Mouse (Mus musculus) stomach, embryonic 16.5 days (tissue): ENCODE results near the gene Olfr1412. TPM values are rescaled to one million over a fixed set of nuclear protein-coding genes. Genes with fewer than 3 reads are reported as not detected.

Experiments used
- ATAC-seq: fragments of 200-750 bp; cut with Nextera tagmentation; 2 replicates; pipeline ENCODE4 v1.8.0; 2017; ENCODE audit warnings: moderate number of reproducible peaks, moderate TSS enrichment; ENCODE audit not compliant: insufficient read depth, low FRiP score
- H3K27ac ChIP-seq: fragments of 300-500 bp; sonication (generic); 2 replicates; pipeline ENCODE4 v1.5.1; 2014; ENCODE audit warnings: low read length
- H3K27me3 ChIP-seq: fragments of 300-500 bp; sonication (generic); 2 replicates; pipeline ENCODE4 v1.6.1; 2014; ENCODE audit warnings: low read length, control low read depth, mixed read lengths; ENCODE audit not compliant: control insufficient read depth, insufficient read depth
- H3K36me3 ChIP-seq: fragments of 300-500 bp; sonication (generic); 2 replicates; pipeline ENCODE4 v1.6.1; 2014; ENCODE audit warnings: low read length; ENCODE audit not compliant: control insufficient read depth, insufficient read depth
- H3K4me1 ChIP-seq: fragments of 300-500 bp; sonication (generic); 2 replicates; pipeline ENCODE4 v1.6.1; 2014; ENCODE audit warnings: low read length, control low read depth, mixed read lengths; ENCODE audit not compliant: control insufficient read depth, insufficient read depth
- H3K4me2 ChIP-seq: fragments of 300-500 bp; sonication (generic); 2 replicates; pipeline ENCODE4 v1.6.1; 2014; ENCODE audit warnings: low read depth, low read length, mixed read lengths
- H3K4me3 ChIP-seq: fragments of 300-500 bp; sonication (generic); replicated peaks from 2 replicates; pipeline ENCODE4 v1.5.1; 2014; ENCODE audit warnings: mild to moderate bottlenecking, low read length
- H3K9ac ChIP-seq: fragments of 300-500 bp; sonication (generic); 2 replicates; pipeline ENCODE4 v1.6.1; 2014; ENCODE audit warnings: low read length
- H3K9me3 ChIP-seq: fragments of 300-500 bp; sonication (generic); replicated peaks from 2 replicates; pipeline ENCODE4 v1.6.1; 2016; ENCODE audit warnings: low read length, control low read depth; ENCODE audit not compliant: control insufficient read depth
- WGBS: fragments of 180-500 bp; shearing (Covaris S2); extraction: QIAGEN DNeasy Blood & Tissue Kit; methylation state at CpG from one replicate; pipeline ENCODE4 v1.1.7; 2014; 5-methylcytosine and 5-hydroxymethylcytosine counted together
- polyA plus RNA-seq: library from polyadenylated mRNA; unstranded; fragments of >200 nt; fragmentation: Nextera tagmentation; extraction: Ambion mirVana; gene quantifications from 2 replicates; pipeline ENCODE4 v1.2.1, GENCODE M21; 2015

The Olfr1412 gene
- polyA plus RNA-seq, 1 experiment from 2014 or later = not detected

DNA sequence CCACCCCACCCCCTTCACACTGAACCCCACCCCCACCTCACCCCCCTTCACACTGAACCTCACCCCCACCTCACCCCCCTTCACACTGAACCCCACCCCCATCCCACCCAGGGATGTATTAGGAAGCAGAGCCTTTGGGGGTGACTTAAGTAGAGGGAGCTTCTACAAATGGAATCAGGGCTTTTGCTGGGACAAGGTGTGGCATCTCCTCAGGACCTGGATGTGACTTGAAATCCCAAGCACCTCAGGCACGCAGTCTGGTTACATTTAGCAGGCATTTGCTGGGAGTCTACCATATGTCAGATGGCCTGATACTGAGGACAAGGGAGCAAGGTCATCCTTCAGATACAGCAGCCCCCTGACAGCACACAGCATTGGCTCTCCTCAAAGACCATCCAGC, 49.0 kb downstream of the Olfr1412 start:
- Histone ChIP-seq H3K4me3 (no peak overlapping the region), H3K27ac (no peak overlapping the region), H3K36me3 (no peaks in the 10 kb centered on the region; the same call in 1 of the 2 replicates), H3K4me2 (no peak overlapping the region), H3K9me3 (no peaks in the 10 kb centered on the region), H3K4me1 (no peaks in the 10 kb centered on the region), H3K27me3 (no peaks in the 10 kb centered on the region), H3K9ac (no peak overlapping the region)
- WGBS = 53% methylated on average over 1 of the region's 1 CpGs
- ATAC-seq = no peak

DNA sequence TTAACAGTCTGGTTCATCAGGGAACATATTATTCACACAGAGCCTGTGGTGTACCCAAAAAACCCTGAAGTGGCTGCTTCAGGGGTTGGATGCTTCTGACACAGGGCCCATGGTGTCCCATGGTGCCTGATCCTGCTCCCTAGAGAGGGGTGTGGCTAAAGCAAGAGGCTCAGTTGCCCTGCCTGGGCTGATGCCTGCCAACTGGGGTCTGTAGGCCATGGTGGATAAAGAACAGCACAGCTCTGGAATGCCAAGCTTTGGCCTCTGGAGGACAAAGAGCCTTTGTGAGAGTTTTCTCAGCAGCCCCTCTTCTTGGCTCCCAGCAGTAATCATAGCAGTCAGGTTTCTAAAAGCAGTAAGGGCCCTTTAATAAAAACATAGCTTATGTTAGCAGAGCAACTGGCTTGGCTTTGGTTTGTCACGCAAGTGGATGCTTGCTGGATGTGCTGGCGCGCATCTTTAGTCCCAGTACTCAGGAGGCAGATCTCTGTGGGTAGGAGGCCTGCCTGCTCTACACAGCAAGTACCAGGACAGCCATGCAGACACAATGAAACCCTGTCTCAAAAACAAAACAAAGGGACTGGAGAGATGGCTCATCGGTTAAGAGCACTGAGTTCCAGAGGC, 49.5 kb downstream of the Olfr1412 start:
- 73% methylated on average over 4 of the region's 4 CpGs for WGBS
- H3K9ac ChIP-seq = no peak overlapping the region
- H3K4me1 ChIP-seq = no peaks in the 10 kb centered on the region
- H3K4me3 ChIP-seq = no peak overlapping the region
- no peaks in the 10 kb centered on the region for H3K9me3 ChIP-seq
- no peak overlapping the region for H3K4me2 ChIP-seq
- ATAC-seq = peak; percentile 63; the same call in 1 of the 2 replicates
- H3K36me3 ChIP-seq = no peaks in the 10 kb centered on the region; the same call in 1 of the 2 replicates
- no peaks in the 10 kb centered on the region for H3K27me3 ChIP-seq
- H3K27ac ChIP-seq = no peak overlapping the region

DNA sequence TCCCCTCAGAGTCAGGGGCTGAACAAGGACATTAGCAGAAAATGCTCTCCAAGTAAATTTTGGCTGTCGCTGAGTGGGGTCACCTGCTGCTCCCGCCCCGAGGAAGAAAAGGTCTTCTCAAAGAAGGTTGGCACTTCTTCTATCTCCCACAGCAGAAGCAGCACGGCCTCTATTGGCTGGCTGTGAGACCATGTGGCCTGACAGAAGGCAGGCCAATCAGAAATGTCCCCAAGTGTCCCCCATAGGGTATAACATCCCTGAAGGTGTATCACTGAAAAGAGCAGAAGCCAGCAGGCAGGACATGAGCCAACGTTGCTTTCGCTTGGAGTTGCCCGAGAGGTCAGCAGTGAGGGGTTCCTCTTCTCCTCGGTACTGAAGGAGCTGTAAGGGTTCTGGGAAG, 50.4 kb downstream of the Olfr1412 start:
- H3K4me1 ChIP-seq = peaks cover 7% of the 10 kb centered on the region
- H3K9ac ChIP-seq = no peak overlapping the region
- WGBS = 78% methylated on average over 8 of the region's 8 CpGs
- no peak overlapping the region for H3K4me2 ChIP-seq
- no peak overlapping the region for H3K4me3 ChIP-seq
- H3K27me3 ChIP-seq = no peaks in the 10 kb centered on the region
- H3K36me3 ChIP-seq = no peaks in the 10 kb centered on the region; the same call in 1 of the 2 replicates
- ATAC-seq = no peak
- H3K27ac ChIP-seq = no peak overlapping the region
- no peaks in the 10 kb centered on the region for H3K9me3 ChIP-seq

DNA sequence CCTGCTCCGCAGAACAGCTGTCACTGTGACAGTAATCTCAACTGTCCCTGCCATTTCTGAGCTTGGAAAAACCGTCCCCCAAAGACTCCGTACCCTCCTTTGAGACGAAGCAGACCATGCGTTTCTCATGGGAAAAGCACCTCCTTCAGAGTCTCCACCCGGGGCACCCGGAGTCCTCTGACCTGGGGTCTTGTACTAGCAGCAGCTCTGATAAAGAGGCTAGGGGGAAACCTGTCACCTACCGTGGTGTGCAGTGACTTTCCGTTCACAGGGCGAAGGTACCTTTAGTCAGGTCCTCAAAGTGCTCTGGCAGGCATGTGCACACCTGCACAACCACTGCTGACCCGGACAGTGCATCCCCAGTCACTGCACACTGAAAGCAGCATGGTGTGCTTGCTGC, 51.1 kb downstream of the Olfr1412 start:
- no peak for ATAC-seq
- Histone ChIP-seq H3K4me2 (no peak overlapping the region), H3K36me3 (no peaks in the 10 kb centered on the region; the same call in 1 of the 2 replicates), H3K27me3 (no peaks in the 10 kb centered on the region), H3K4me1 (peaks cover 8% of the 10 kb centered on the region), H3K27ac (no peak overlapping the region), H3K9ac (no peak overlapping the region), H3K4me3 (no peak overlapping the region), H3K9me3 (no peaks in the 10 kb centered on the region)
- 94% methylated on average over 11 of the region's 11 CpGs for WGBS

DNA sequence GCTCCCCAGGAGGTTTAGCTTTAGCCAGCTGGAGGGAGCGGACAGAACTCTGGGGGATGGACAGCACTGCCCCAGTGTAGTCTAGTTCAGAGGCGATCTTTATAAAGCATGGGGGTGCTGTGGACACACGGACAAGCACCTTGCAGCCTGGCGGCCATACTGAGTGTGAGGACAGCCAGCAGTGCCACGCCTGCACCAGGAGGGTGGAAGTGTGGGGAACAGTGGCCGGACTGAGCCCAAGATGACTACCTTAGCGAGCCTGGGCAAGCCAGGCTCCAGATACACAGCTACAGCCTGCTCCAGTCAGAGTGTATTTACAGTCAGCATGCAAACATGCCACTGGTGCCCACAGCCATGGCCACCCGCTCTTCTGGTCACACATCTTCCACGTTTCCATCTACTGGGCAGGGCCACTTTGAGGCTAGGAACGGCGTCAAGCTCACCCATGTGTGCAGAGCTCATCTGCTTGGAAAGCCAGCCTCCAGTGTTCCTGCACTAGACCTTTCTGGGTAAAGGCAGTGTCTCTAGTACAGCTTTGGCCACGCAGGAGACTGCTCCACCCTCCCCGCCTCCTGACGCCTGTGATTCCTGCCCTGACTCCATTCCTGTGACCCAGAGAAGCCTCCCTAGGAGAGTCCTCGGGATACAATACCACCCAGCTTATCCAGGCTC, 52.1 kb downstream of the Olfr1412 start:
- ATAC-seq = no peak
- no peak overlapping the region for H3K4me3 ChIP-seq
- WGBS = 90% methylated on average over 15 of the region's 15 CpGs

DNA sequence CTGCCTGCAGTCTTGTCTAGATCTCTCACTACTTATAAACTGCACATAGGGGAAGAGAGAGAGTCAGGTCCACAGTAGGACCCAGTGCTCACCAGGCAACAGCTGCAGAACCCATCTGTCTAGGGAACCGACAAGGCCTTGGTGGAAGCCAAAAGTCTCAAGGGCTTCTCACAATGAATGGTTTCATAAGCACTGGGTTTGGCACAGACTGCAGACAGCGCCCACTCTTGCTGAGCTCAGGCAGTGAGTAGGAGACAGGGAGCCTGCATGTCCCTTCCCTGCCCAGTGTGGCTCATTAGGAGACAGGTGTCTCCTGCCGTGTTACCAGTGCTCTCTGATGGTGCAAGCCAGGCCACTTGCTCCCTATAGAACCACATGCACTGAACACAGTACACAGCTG, 52.6 kb downstream of the Olfr1412 start:
- no peak overlapping the region for H3K9ac ChIP-seq
- peaks cover 13% of the 10 kb centered on the region for H3K4me1 ChIP-seq
- H3K4me2 ChIP-seq = no peak overlapping the region
- 73% methylated on average over 3 of the region's 3 CpGs for WGBS
- no peaks in the 10 kb centered on the region for H3K27me3 ChIP-seq
- H3K36me3 ChIP-seq = no peaks in the 10 kb centered on the region; the same call in 1 of the 2 replicates
- no peak overlapping the region for H3K27ac ChIP-seq
- no peak overlapping the region for H3K4me3 ChIP-seq
- no peaks in the 10 kb centered on the region for H3K9me3 ChIP-seq
- no peak for ATAC-seq

More for the DNA sequence above, 52.1 kb downstream of the Olfr1412 start:
- H3K4me1 ChIP-seq = peaks cover 13% of the 10 kb centered on the region
- no peak overlapping the region for H3K9ac ChIP-seq
- H3K4me2 ChIP-seq = no peak overlapping the region
- no peak overlapping the region for H3K27ac ChIP-seq
- no peaks in the 10 kb centered on the region; the same call in 1 of the 2 replicates for H3K36me3 ChIP-seq
- no peaks in the 10 kb centered on the region for H3K9me3 ChIP-seq
- H3K27me3 ChIP-seq = no peaks in the 10 kb centered on the region

DNA sequence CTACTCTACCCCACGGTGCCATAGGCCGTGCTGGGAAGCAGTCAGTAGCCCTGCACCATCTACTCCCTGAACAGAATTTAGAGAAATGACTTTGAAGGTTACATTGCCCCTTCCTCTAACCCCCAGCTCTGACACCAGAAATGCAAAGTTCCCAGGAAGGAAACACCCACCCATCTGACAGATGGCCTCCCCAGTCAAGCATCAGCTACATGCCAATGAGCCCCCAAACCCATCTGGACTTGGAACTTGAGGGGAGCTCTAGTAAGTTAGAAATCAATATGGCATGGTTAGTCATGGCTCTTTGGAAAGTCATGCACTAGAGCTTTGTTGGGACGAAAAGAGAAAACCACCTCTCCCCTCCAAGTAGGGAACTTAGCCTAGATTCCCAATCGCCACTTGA, 53.2 kb downstream of the Olfr1412 start:
- H3K27me3 ChIP-seq = no peaks in the 10 kb centered on the region
- peaks cover 13% of the 10 kb centered on the region for H3K4me1 ChIP-seq
- H3K4me2 ChIP-seq = no peak overlapping the region
- H3K9me3 ChIP-seq = no peaks in the 10 kb centered on the region
- H3K27ac ChIP-seq = no peak overlapping the region
- 89% methylated on average over 4 of the region's 4 CpGs for WGBS
- ATAC-seq = no peak
- H3K9ac ChIP-seq = no peak overlapping the region
- no peaks in the 10 kb centered on the region; the same call in 1 of the 2 replicates for H3K36me3 ChIP-seq
- H3K4me3 ChIP-seq = no peak overlapping the region

DNA sequence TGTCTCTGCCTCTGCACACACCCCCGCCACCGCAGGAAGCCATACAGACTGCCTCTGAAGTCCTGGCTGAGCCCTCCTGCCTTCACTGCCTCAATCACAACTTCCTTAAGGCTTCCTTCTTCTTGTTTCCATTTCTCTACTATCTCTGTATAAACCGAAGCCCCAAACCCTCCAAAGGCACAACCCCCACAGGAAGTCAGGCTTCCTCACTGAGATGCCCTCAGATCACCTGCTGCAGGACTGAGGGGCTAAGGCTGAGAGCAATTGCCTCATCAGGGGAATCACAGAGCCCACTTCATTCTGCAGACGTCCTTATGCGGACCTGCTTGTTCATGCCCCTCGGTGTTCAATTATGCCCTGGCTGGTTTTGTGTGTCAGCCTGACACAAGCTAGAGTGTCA, 54.8 kb downstream of the Olfr1412 start:
- peak overlapping the region; percentile 94 for H3K9ac ChIP-seq

More for the DNA sequence above, 54.8 kb downstream of the Olfr1412 start:
- no peaks in the 10 kb centered on the region for H3K27me3 ChIP-seq
- no peaks in the 10 kb centered on the region for H3K9me3 ChIP-seq
- H3K36me3 ChIP-seq = no peaks in the 10 kb centered on the region; the same call in 1 of the 2 replicates
- H3K27ac ChIP-seq = no peak overlapping the region
- peaks cover 13% of the 10 kb centered on the region for H3K4me1 ChIP-seq
- H3K4me3 ChIP-seq = peak overlapping the region; percentile 76; the same call in 1 of the 2 replicates
- peak overlapping the region; percentile 95 for H3K4me2 ChIP-seq
- no peak for ATAC-seq
- 84% methylated on average over 6 of the region's 6 CpGs for WGBS
